Mouse (Mus musculus) forebrain, embryonic 14.5 days (tissue): Measurements from ENCODE around the gene Bin2. TPM values are rescaled to one million over a fixed set of nuclear protein-coding genes. Genes with fewer than 3 reads are reported as not detected.

Experiments
- ATAC-seq: fragments of 200-750 bp; cut with Nextera tagmentation; 2 replicates; pipeline ENCODE4 v1.8.0; 2017; ENCODE audit warnings: mild to moderate bottlenecking, moderate library complexity
- DNase-seq: peaks from one replicate; pipeline ENCODE4 v3.0.0-alpha.2; 2015; ENCODE audit warnings: low spot score
- H3K27ac ChIP-seq: fragments of 300-500 bp; sonication (generic); 2 replicates; pipeline ENCODE4 v1.5.1; 2014; ENCODE audit warnings: low read depth, mild to moderate bottlenecking, control low read depth, low read length, moderate library complexity
- H3K27me3 ChIP-seq: fragments of 300-500 bp; sonication (generic); replicated peaks from 2 replicates; pipeline ENCODE4 v1.6.1; 2014; ENCODE audit warnings: low read length, control low read depth, mixed read lengths; ENCODE audit not compliant: control insufficient read depth, insufficient read depth
- H3K36me3 ChIP-seq: fragments of 300-500 bp; sonication (generic); 2 replicates; pipeline ENCODE4 v1.6.1; 2014; ENCODE audit warnings: low read length, control low read depth; ENCODE audit not compliant: control insufficient read depth, insufficient read depth
- H3K4me1 ChIP-seq: fragments of 300-500 bp; sonication (generic); 2 replicates; pipeline ENCODE4 v1.6.1; 2014; ENCODE audit warnings: antibody characterized with exemption, low read length, control low read depth; ENCODE audit not compliant: control insufficient read depth, insufficient read depth
- H3K4me2 ChIP-seq: fragments of 300-500 bp; sonication (generic); 2 replicates; pipeline ENCODE4 v1.6.1; 2014; ENCODE audit warnings: mild to moderate bottlenecking, control low read depth, low read length
- H3K4me3 ChIP-seq: fragments of 300-500 bp; sonication (generic); 2 replicates; pipeline ENCODE4 v1.5.1; 2014; ENCODE audit warnings: low read depth, low read length, control low read depth
- H3K9ac ChIP-seq: fragments of 300-500 bp; sonication (generic); 2 replicates; pipeline ENCODE4 v1.6.1; 2014; ENCODE audit warnings: mild to moderate bottlenecking, low read length, control low read depth, moderate library complexity
- H3K9me3 ChIP-seq: fragments of 300-500 bp; sonication (generic); replicated peaks from 2 replicates; pipeline ENCODE4 v1.6.1; 2016; ENCODE audit warnings: low read length, control low read depth, mixed read lengths; ENCODE audit not compliant: control insufficient read depth
- WGBS: fragments of 180-500 bp; shearing (Covaris S2); extraction: QIAGEN DNeasy Blood & Tissue Kit; methylation state at CpG from one replicate; pipeline ENCODE4 v1.1.7; 2014; 5-methylcytosine and 5-hydroxymethylcytosine counted together
- polyA plus RNA-seq: library from polyadenylated mRNA; unstranded; fragments of >200 nt; fragmentation: Nextera tagmentation; extraction: Ambion mirVana; gene quantifications from 2 replicates; pipeline ENCODE4 v1.2.1, GENCODE M21; 2014

Bin2 gene
- 0.18 and 0.66 TPM in 2 replicates for polyA plus RNA-seq

GRCm38 (mm10) chr15:100669337-100669736 lies at the start of gene Bin2:
Bin2 (minus strand) TSS chr15:100669553.
- Histone ChIP-seq H3K27ac (no peak within 1 kb of the TSS), H3K9ac (no peak within 1 kb of the TSS), H3K4me1 (no peaks in the 10 kb centered on the region), H3K4me2 (no peak within 1 kb of the TSS), H3K4me3 (no peak within 1 kb of the TSS), H3K36me3 (no peaks in the 10 kb centered on the region), H3K9me3 (no peaks in the 10 kb centered on the region), H3K27me3 (no peaks in the 10 kb centered on the region)
- DNase-seq, result no peak
- 93% methylated on average over 20 of the region's 20 CpGs for WGBS
- ATAC-seq, result no peak

GRCm38 (mm10) chr15:100718572-100718971 lies 49.2 kb upstream of the Bin2 start:
- 81% methylated on average over 11 of the region's 11 CpGs for WGBS
- no peak overlapping the region for H3K9ac ChIP-seq
- no peak overlapping the region for H3K4me2 ChIP-seq
- ATAC-seq, result no peak
- H3K36me3 ChIP-seq, result no peaks in the 10 kb centered on the region
- no peaks in the 10 kb centered on the region for H3K9me3 ChIP-seq
- no peak overlapping the region for H3K4me3 ChIP-seq
- no peak for DNase-seq
- H3K27ac ChIP-seq, result no peak overlapping the region
- H3K4me1 ChIP-seq, result no peaks in the 10 kb centered on the region
- no peaks in the 10 kb centered on the region for H3K27me3 ChIP-seq

- no peaks in the 10 kb centered on the region for H3K9me3 ChIP-seq
- DNase-seq, result no peak
- ATAC-seq, result no peak
- no peak overlapping the region for H3K27ac ChIP-seq
- WGBS, result 81% methylated on average over 6 of the region's 6 CpGs
- H3K9ac ChIP-seq, result no peak overlapping the region
- no peaks in the 10 kb centered on the region for H3K27me3 ChIP-seq
- H3K36me3 ChIP-seq, result no peaks in the 10 kb centered on the region
- H3K4me1 ChIP-seq, result no peaks in the 10 kb centered on the region
- H3K4me2 ChIP-seq, result no peak overlapping the region
- H3K4me3 ChIP-seq, result no peak overlapping the region
Measured at GRCm38 (mm10) chr15:100717933-100718332, 48.6 kb upstream of the Bin2 start.

- Histone ChIP-seq H3K4me2 (no peak overlapping the region), H3K9me3 (no peaks in the 10 kb centered on the region), H3K36me3 (no peaks in the 10 kb centered on the region), H3K27ac (no peak overlapping the region), H3K27me3 (no peaks in the 10 kb centered on the region), H3K4me3 (no peak overlapping the region), H3K9ac (no peak overlapping the region), H3K4me1 (no peaks in the 10 kb centered on the region)
- DNase-seq (no peak), ATAC-seq (no peak)
- WGBS, result 45% methylated on average over 9 of the region's 9 CpGs
Measured at GRCm38 (mm10) chr15:100715399-100715993, 46.1 kb upstream of the Bin2 start.

- no peak for ATAC-seq
- 90% methylated on average over 8 of the region's 8 CpGs for WGBS
- no peak overlapping the region for H3K4me3 ChIP-seq
Measured at GRCm38 (mm10) chr15:100714470-100714869, 45.1 kb upstream of the Bin2 start.

GRCm38 (mm10) chr15:100710838-100711237 lies 41.5 kb upstream of the Bin2 start:
- no peak overlapping the region for H3K27ac ChIP-seq
- H3K4me2 ChIP-seq, result no peak overlapping the region
- H3K36me3 ChIP-seq, result no peaks in the 10 kb centered on the region
- no peaks in the 10 kb centered on the region for H3K27me3 ChIP-seq
- no peak overlapping the region for H3K4me3 ChIP-seq
- no peaks in the 10 kb centered on the region for H3K9me3 ChIP-seq
- H3K9ac ChIP-seq, result no peak overlapping the region
- 80% methylated on average over 6 of the region's 6 CpGs for WGBS
- no peaks in the 10 kb centered on the region for H3K4me1 ChIP-seq
- DNase-seq (no peak), ATAC-seq (no peak)

More at GRCm38 (mm10) chr15:100714470-100714869, 45.1 kb upstream of the Bin2 start:
- no peak overlapping the region for H3K27ac ChIP-seq
- no peaks in the 10 kb centered on the region for H3K27me3 ChIP-seq
- H3K9me3 ChIP-seq, result no peaks in the 10 kb centered on the region
- no peak overlapping the region for H3K4me2 ChIP-seq
- DNase-seq, result no peak
- H3K9ac ChIP-seq, result no peak overlapping the region
- no peaks in the 10 kb centered on the region for H3K36me3 ChIP-seq
- no peaks in the 10 kb centered on the region for H3K4me1 ChIP-seq

- WGBS, result 82% methylated on average over 8 of the region's 8 CpGs
- ATAC-seq (no peak), DNase-seq (no peak)
- Histone ChIP-seq H3K27ac (no peak overlapping the region), H3K4me3 (no peak overlapping the region), H3K36me3 (no peaks in the 10 kb centered on the region), H3K4me2 (no peak overlapping the region), H3K9me3 (no peaks in the 10 kb centered on the region), H3K27me3 (no peaks in the 10 kb centered on the region), H3K4me1 (no peaks in the 10 kb centered on the region), H3K9ac (no peak overlapping the region)
Measured at GRCm38 (mm10) chr15:100708433-100709078, 39.2 kb upstream of the Bin2 start.

GRCm38 (mm10) chr15:100706226-100706625 lies 36.9 kb upstream of the Bin2 start:
- Histone ChIP-seq H3K36me3 (no peaks in the 10 kb centered on the region), H3K27me3 (no peaks in the 10 kb centered on the region), H3K9me3 (no peaks in the 10 kb centered on the region), H3K4me3 (no peak overlapping the region), H3K27ac (no peak overlapping the region), H3K9ac (no peak overlapping the region), H3K4me1 (no peaks in the 10 kb centered on the region), H3K4me2 (no peak overlapping the region)
- WGBS, result 77% methylated on average over 8 of the region's 8 CpGs
- DNase-seq, result no peak
- ATAC-seq, result no peak

- Histone ChIP-seq H3K4me2 (no peak overlapping the region), H3K4me3 (no peak overlapping the region), H3K27ac (no peak overlapping the region), H3K4me1 (no peaks in the 10 kb centered on the region), H3K27me3 (no peaks in the 10 kb centered on the region), H3K9ac (no peak overlapping the region), H3K9me3 (no peaks in the 10 kb centered on the region), H3K36me3 (no peaks in the 10 kb centered on the region)
- DNase-seq (no peak), ATAC-seq (no peak)
- whole genome bisulfite sequencing, result 73% methylated on average over 1 of the region's 1 CpGs
Measured at GRCm38 (mm10) chr15:100705376-100705775, 36.0 kb upstream of the Bin2 start.
